Mouse (Mus musculus): ENCODE data around the gene Kif1a. TPM values are rescaled to one million over a fixed set of nuclear protein-coding genes. Genes with fewer than 3 reads are reported as not detected.

Gene Kif1a
- total RNA-seq (2022) = 1 to 10 TPM; 1.1 to 2.2 (median 1.3) TPM

- DNase-seq (ENCODE audit: low spot score) = no peak
Measured at GRCm38 (mm10) chr1:93101571-93102061, at the start of gene Kif1a. TSS of gene Kif1a (minus strand) at chr1:93101951.

DNA sequence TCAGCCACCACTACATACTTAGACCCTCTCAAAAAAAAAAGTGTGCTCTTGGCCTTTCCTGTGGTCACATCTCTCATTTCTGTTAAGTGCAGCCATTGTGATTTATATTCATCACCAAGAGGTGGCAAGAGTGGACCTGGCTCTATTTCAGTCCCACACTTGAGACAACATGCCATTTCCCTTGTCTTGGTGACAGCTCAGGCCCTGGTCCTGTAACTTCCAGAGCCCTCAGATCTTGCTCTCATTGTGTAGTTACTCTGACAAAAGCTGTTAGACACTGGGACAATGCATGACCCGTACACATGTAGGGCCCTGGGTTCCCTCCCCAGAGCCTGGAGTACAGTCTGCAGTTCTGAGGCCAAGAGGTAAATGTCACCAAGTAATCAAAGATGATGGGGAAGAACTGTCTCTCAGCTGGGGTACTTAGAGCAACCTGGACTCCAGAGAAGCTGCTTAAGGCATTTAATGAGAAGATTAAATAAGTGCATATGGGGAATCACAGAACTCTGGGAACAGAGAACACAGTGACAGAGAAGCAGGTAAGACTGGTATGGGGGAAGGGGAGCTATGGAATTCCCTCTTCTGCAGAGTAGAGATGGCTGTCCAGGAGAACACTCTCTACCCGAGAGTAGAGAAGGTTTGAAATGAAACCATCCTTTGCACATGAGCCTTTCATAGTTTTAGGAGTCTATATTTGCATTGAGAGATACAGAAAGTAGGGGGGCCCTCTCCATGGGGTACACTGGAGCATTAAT, 49.3 kb upstream of the Kif1a start:
- no peak for DNase-seq (ENCODE audit: low spot score)

- peak; percentile 36 for DNase-seq (ENCODE audit: low spot score)
Measured at GRCm38 (mm10) chr1:93144176-93144575, 42.4 kb upstream of the Kif1a start.

- DNase-seq (ENCODE audit: low spot score) = no peak
Measured at GRCm38 (mm10) chr1:93142871-93143270, 41.1 kb upstream of the Kif1a start.

GRCm38 (mm10) chr1:93139713-93140112, 38.0 kb upstream of the Kif1a start:
- DNase-seq (ENCODE audit: low spot score) = no peak

GRCm38 (mm10) chr1:93138534-93138933, 36.8 kb upstream of the Kif1a start:
- DNase-seq (ENCODE audit: low spot score) = no peak

GRCm38 (mm10) chr1:93135036-93135526, 33.3 kb upstream of the Kif1a start, which contains the start of gene Agxt:
TSS of gene Agxt (plus strand) at chr1:93135240.
- DNase-seq (ENCODE audit: low spot score) = no peak

DNA sequence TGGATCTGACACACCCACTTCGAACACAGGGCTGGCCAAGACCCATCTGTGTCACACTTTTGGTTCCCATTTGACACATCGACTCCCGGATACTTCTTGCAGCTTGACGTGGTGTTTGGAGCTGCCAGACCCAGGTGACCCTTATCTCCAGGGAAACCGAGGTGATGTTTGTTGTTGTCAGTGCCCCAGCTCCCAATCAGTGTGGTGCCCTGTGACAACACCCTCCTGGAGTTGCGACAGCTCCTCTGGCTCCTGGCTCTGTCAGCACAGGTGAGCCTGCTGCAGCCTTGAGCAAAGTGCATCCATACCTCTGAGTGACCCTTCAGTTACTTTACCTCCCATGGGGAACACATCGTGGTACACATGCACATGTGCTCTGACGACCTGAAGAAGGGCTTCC, 30.9 kb upstream of the Kif1a start:
- DNase-seq (ENCODE audit: low spot score) = no peak

GRCm38 (mm10) chr1:93130242-93130983, 28.7 kb upstream of the Kif1a start:
- no peak for DNase-seq (ENCODE audit: low spot score)

- no peak for DNase-seq (ENCODE audit: low spot score)
Measured at GRCm38 (mm10) chr1:93128710-93129349, 27.1 kb upstream of the Kif1a start.

DNA sequence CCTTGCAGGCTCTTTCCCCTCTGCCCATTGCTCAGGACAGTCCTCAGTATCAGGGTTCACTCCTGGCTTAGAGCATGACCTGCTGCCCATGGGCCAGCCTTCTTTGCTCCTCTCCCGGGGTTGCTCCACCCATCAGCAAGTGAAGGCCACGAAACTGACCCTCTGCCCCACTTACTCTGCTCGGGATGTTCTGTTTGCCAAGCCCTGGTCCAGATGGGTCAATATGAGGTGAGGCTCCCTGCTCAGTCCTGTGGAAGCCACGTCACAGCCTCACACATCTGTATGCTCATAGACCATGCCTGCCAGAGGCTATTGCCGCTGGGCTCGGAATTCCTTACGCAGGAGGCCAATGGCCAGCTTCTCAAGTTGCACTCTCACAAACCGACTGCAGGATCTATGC, 26.5 kb upstream of the Kif1a start:
- DNase-seq (ENCODE audit: low spot score) = no peak

GRCm38 (mm10) chr1:93125256-93125655, 23.5 kb upstream of the Kif1a start:
- DNase-seq (ENCODE audit: low spot score) = no peak

DNA sequence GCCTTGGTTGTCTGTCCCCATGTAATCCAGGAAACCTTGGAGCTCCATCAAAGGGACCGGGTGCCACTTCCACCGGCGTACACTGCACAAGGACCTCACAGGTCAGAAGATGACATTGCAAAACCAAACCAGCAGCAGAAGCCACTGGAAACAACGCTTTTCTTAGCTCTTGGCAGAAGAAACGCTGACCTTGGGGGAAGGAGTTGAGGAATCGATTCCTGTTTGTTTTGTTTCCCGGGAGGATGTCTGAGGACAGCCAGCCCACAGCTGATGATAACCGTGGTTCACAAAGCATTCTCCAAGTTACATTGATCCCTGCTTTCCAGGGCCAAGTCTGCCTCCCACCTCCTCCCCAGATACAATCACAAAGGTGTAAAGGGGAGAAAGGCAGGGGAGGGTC, 22.3 kb upstream of the Kif1a start:
- DNase-seq (ENCODE audit: low spot score) = no peak

- DNase-seq (ENCODE audit: low spot score) = no peak
Measured at GRCm38 (mm10) chr1:93123179-93123854, 21.6 kb upstream of the Kif1a start.

- no peak for DNase-seq (ENCODE audit: low spot score)
Measured at GRCm38 (mm10) chr1:93118816-93119215, 17.1 kb upstream of the Kif1a start.

- no peak for DNase-seq (ENCODE audit: low spot score)
Measured at GRCm38 (mm10) chr1:93115471-93115870, 13.7 kb upstream of the Kif1a start.

- DNase-seq (ENCODE audit: low spot score) = peak; percentile 19
Measured at GRCm38 (mm10) chr1:93114713-93115463, 13.1 kb upstream of the Kif1a start.

GRCm38 (mm10) chr1:93102700-93103099, 949 bp upstream of the Kif1a start:
- DNase-seq (ENCODE audit: low spot score) = no peak

DNA sequence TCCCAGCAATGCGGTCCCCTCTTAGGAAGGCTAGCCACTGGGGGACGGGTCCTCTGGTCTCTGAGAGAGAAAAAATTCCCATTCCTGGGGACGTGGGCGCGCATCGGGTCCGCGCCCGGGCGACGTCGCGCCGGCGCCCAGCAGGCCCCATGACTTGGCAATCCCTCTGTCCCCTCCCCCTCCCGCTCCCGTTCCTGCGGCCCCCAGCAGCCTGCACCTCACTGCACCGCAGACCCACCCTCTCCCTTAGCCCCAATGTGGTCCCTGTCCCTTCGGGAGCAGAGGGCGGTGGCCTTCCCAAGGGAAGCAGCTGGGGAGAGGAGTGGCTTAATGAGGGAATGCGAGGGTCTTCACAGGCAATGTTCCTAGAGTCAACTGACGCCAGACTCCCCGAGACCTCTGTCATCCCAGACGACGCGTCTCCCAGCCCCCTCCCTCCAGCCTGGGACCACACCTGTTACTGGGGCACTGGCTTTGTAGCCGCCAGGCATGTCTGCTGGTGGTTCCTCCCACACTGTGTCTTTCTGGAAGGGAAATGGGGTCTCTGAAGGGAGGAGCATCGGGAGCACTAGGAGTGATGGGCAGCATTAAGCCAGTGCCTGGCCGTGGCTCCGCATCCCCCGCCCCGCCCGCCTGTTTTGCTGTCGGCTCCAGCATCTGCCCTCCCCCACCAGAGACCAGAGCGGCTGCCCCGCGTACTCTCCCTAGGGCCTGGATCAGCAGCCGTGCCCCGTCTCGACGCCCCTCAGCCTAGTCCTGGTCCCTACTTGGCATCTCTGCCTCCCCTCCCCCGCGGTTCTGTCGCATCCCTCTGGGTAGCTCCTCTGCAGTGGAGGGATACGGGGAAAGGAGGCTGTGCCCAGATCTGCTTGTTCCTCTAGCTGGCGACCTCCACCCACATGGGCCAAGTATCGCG, 917 bp downstream of the Kif1a start:
- DNase-seq (ENCODE audit: low spot score) = no peak

DNA sequence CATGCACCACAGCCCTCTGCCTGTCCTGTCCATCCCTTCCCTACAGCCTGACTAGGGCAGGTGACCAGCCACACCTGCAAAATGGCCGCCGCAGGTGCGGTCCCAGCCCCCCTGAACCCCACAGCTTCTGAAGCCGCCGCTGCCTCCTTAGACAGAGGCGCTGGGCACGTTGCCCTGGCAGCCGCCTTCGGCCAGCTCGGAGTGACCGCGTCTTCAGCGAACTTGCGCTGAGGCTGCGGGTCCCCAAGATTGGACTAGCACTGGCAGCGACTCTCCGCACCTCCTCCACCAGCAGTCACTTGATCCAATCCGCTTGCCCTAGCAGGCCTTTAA, 1.5 kb downstream of the Kif1a start:
- no peak for DNase-seq (ENCODE audit: low spot score)

Data from heart, adult 8-10 months (tissue).